Mouse (Mus musculus): ENCODE measurements around the gene Sucnr1.
A peak's percentile ranks its signal among the peaks of the same experiment; 100 is the strongest.
"Not testable (repeated sequence)": the region's sequence is repeated elsewhere in the genome, so short reads cannot be mapped to it uniquely, and the experiment has no call there.

The Sucnr1 gene

DNA sequence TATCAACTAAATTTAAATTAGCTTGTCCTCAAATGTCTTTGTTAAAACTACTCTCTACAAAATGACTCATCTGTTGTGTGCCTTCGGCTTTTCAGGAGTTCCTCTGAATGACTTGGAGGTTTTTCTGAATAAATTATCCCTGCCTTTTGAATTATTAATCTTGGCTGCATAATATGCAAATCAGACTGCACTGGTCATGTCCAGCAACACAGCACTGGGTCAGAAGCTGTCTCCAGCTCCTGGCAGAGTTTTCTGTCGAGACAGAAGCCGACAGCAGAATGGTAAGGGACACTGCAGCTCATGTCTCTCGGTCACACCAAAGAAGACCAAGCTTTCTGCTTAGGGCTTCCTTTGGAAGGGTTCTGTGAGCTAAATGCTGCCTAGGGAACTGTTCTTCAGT, at the start of gene Sucnr1:
Sucnr1 (plus strand) TSS at position 222 of the 400 bp plus-strand sequence.
- DNase-seq (ENCODE audit: low read depth in 1 of 2, low spot score in 2 of 2): no peak

DNA sequence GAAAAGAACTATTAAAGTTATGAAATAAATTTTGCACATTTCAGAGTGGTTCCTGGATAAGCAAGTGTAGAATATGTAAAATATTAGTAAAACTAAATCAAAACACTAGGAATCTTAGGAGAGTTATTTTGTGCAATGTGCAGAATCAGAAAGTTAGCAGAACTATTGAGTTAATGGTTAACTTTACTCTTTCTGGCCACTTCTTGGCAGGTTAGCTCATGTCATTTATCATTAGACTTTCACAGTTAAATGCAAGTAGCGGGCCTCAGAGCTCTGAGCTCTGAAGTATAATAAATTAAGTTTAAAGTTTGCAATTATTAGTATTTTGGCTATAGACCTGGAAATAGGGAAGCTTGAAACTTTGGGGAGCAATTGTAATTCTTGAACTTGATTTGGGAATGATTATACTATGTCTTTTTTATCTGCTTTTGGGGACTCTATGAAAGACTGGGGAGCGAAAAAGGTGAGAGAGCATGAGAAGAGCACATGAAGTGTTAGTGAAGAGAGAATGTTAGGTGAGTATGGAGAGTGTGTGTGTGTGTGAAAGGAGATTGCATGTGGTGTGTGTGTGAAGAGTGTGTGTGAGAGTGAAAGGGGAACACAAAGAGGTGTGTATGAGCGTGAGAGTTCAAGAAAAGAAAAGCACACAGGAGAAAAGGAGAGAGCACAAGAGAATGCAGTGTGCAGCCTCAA, 35.3 kb upstream of the Sucnr1 start:
- DNase-seq (ENCODE audit: low read depth in 1 of 2, low spot score in 2 of 2): no peak

DNA sequence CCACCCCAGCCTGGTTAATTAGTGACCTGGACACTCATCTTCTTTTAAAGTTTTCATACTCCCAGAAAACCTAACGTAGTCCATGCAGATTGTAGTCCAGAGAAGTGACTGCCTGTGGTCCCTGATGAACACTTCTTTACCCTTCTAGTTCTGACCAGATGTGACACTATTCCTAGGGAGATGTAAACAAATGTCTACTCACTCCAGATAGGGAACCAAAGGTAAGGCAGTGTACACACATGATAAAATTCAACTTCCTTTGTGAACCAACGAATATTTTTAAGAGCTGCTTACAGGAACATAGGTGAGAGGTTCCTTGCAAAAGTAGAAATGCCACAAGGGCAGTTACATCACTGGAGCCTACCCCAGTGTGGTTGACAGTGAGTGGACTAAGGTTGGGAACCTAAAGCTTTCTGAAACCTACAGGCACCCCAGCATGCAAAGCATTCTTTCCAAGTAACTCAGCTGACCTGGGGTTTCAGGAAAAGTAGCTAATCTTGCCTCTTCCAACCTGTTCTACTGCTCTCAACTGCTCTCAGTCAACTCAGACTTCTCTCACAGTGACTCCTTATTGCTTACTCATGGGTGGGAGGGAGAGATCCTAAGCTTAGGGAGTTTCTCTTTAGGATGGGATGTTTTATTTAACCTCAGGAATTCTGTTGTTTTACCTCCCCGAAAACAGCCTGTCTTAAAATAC, 28.3 kb upstream of the Sucnr1 start:
- no peak for DNase-seq (ENCODE audit: low read depth in 1 of 2, low spot score in 2 of 2)

DNA sequence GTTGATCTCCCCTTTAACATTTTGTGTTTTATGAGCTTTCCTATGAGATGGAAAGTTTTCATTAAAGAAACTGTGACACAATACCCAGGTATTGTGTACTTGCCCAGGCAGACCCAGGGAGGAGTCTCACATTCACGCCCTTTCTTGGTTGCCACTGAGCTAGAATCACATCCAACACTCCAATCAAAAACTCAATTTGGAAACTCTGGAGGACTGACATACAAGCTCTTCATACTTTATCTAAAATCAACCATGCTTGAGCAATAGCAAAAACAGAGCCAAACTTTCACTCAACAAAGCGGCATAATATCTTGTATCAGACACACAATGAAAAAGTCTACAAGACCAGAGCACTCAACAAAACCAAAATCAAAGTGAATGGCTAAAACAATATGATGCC, 27.7 kb upstream of the Sucnr1 start:
- no peak for DNase-seq (ENCODE audit: low read depth in 1 of 2, low spot score in 2 of 2)

DNA sequence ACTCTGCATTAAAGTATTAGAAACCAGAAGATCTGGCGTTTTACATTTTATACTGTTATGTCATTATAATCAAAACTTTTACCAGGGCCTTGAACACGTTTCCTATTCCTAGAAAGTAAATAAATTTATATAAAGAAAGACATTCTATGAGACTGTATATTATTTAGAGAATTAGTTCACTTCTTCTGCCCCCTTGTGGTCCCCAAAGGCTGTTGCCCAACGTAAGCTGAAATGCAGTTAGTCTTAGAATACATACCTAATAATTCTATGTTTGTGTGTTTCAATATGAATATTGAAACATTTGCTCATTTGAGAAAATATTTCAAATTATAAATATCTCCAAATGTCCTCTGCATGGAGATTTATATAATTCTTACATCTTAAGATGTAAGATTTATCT, 25.2 kb upstream of the Sucnr1 start:
- no peak for DNase-seq (ENCODE audit: low read depth in 1 of 2, low spot score in 2 of 2)

DNA sequence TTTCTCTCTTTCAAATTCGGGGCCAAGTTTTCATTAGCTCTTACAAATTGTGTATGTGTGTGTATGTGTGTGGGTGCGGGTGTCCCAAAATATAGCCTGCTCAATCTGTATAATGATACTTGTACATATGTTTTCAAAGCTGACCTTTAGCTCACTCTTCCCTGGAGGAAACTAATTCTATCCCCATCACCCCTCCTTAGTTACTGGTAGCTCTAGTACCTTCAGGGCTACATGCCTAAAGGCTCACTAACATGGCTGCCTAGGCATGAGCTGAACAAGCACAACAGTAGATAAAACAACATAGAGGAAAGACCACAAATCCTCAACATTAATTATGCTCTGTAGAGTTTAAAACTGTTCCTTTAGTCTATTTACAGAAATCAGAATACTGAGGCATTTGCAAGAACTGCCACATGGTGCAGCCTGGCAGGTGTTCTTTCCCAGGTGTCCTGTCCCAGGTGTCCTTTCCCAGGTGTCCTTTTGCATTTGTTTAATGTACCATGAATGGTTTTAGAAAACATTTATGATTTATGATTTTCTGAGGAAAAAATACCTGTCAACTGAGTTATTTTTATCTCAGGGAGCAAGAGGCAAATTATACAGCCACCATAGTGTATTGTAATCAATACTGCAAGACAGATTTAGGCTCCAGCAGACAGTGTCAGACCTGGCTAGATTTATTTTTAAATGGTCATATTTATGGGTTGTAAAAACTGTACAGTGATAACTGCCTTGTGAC, 24.4 kb upstream of the Sucnr1 start:
- no peak for DNase-seq (ENCODE audit: low read depth in 1 of 2, low spot score in 2 of 2)

DNA sequence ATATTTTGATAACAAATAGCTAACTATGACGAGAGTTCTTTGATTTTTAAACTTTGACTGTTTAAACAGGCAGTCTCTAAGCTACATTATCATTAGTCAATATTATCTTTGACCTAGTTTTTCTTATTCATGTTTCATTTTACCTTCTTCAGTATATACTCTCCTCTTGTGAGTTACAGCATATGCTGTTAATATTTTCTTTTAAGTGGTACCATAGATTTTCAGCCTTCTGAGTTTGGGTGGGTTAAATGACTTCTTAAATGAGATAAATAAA, 23.9 kb upstream of the Sucnr1 start:
- no peak for DNase-seq (ENCODE audit: low read depth in 1 of 2, low spot score in 2 of 2)

DNA sequence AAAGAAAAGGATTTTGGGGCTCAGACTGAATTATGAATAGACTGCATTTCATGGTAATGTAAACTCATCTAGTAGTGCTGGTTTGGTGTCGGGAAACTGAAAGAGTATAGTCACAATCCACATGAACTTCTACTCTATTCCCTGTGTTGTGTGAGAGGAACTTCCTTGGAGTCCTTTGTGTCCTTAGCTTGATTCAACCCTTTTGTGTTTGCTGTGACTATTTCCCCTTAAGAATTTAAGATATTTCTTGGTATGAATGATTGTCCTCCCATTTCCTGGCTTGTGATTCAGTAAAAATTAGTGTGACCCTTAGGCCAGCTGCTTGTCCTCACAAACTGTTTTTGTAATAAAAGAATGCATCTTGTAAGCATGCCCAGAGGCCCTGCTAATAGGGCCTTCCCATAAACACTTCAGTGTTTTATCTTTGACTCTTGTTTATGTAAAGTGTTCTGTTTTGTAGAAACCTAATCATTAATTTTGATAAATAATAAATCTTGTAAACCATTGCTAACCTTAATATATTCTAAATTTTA, 2.7 kb upstream of the Sucnr1 start:
- DNase-seq (ENCODE audit: low read depth in 1 of 2, low spot score in 2 of 2): no peak

DNA sequence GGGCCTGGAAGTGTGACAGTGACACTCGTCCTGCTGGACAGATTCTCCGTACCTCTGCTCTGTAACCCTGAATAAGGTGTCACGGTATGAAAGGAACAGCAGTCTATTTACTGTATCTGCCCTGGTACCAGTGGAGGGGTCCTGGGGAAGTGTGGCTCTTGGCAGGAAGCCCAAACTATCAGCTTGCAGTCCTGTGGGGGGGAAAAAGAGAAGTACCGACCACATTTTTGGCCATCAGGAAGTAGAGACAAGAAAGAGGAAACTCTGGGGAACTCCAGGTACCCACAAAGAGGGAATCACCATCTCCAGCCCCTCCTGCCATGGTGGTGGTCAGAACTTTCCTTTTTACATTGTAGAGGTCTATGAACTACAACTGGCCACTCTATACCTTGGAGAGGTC, 1.1 kb upstream of the Sucnr1 start:
- DNase-seq (ENCODE audit: low read depth in 1 of 2, low spot score in 2 of 2): peak; percentile 41

DNA sequence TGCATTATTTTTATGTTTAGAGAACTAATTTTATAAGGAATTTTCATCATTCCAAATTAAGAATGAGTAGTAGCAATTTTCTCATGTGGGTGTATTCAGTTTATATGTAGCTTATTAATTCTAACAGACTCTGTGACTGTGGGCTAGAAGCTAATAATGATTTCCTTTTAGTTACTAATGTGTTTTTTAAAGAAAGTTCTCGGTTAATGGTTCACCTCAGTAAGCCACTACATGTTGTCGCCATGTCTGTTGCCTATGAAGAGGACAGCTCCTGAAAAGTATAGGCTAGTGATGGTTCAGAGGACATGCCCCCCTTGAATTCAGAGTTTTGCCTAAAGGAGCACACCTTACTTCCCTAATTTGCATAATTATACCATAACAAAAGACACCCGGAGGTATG, 1.1 kb downstream of the Sucnr1 start:
- DNase-seq (ENCODE audit: low read depth in 1 of 2, low spot score in 2 of 2): no peak

DNA sequence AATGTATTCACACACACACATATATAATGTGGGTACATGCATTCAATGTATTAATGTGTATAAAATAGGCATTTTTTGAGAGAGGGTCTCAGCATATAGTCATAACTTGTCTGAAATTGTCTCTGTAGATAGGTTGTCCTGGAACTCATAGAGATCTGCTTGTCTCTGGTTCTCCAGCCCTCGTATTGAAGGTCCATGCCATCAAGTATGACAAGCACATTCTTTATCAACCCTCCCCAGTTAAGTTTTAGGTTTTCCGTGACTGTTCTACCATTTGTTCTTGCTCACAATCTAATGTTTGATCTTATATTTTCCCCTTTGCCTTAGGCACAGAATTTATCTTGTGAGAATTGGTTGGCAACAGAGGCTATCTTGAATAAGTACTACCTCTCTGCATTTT, 4.1 kb downstream of the Sucnr1 start:
- DNase-seq (ENCODE audit: low read depth in 1 of 2, low spot score in 2 of 2): no peak

DNA sequence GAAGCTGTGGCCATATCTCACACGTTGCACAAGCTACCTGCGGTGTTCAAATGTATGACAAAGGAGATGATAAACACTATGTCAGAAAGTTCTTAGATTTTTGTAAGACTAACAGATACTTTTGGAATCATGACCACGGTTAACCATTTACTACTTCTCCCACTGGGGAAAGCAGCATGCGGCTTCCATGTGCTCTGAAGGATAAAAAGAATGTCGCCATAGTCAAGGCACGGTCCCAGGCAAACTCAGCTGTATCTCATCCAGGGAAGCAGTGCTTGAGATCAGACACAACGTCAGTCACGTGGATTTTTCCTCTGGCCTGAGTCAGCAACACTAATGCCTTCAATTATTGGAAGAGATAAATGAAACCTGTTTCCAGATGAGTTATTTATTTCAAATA, 9.7 kb downstream of the Sucnr1 start:
- DNase-seq (ENCODE audit: low read depth in 1 of 2, low spot score in 2 of 2): no peak

DNA sequence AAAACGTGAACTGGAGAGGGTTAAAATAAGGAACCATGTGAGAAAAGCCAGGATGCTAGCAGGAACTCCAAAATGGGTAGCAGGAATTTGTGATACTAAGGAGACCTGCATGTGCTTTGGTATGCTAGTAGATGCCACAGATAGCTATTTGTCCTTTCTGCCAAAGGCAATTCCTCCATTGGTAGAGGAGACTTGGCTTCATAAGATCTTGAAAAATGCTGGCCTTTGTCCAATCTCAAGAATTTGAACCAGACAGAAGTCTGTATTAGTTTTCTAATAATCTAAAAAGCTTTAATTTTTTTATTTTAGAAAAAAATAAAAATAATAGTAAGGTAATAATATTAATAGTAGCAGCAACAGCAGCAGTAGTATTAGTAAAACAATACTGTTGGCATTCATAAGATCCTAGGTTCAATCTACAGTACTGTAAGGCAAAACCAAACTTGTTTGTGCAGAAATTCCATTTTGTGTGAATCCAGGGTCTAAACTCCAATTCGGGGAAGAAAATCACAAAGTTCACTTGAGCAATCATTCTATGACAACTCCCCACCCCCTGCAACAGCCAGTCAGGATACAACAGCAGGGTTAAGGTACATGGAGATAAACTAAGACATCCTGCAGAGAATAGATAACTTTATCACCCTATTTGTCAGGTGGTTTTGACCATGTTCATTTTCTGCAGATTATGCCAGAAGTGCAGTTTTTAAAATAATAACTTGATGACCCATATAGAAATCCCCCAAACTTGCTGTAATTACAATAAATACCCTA, 12.9 kb downstream of the Sucnr1 start:
- DNase-seq (ENCODE audit: low read depth in 1 of 2, low spot score in 2 of 2): no peak

DNA sequence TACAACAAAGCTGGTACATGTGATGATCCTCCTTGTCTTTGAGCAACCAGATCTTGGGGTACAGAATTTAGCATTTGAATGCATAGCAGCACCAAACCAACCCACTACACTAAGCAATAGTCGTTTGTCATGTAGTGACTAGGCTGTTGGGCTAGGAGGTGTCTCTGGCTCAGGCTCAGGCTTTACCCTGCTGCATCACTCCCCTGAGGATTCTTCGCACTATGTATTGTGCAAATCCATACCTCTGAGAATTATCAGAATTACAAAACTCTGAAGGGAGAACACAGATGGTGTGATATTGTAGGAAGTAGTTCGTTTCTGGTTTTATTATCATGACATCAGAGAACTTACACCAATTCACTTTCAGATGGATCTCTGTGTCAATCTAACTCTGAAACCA, 15.3 kb downstream of the Sucnr1 start:
- no peak for DNase-seq (ENCODE audit: low read depth in 1 of 2, low spot score in 2 of 2)

DNA sequence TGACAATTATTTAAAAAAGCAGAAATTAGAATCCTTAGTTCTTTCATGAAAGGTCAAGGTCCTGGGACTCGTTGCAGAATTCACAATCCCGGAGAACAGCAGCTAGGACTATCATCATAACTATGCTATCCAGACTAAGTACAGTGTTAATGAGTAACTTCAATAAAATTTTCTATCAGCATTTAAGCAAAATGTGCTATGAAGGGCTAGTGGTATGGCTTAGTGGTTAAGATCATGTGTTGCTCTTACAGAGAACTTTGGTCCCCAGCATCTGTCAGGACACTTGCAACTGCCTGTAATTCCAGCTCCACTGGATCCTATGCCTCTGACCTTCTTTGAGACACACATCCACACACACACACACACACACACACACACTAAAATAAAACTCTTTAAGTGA, 15.8 kb downstream of the Sucnr1 start:
- no peak for DNase-seq (ENCODE audit: low read depth in 1 of 2, low spot score in 2 of 2)

DNA sequence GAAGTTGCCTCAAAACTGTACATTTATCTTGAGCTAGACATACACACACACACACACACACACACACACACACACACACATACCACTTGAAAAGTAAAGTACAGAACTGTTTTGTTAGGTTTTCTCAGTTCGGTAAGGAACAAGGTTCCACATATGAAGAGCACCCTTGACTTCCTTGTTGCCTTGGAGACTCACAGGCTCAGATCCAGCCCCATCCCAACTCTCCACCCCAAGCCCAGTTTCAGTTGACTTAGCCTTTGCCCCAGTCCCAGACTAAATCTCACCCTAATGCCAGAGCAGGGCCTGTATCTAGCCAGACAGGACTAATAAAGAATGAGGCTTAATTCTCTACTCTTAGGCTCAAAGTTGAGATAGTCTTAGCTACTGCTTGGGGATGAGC, 16.9 kb downstream of the Sucnr1 start:
- no peak for DNase-seq (ENCODE audit: low read depth in 1 of 2, low spot score in 2 of 2)

DNA sequence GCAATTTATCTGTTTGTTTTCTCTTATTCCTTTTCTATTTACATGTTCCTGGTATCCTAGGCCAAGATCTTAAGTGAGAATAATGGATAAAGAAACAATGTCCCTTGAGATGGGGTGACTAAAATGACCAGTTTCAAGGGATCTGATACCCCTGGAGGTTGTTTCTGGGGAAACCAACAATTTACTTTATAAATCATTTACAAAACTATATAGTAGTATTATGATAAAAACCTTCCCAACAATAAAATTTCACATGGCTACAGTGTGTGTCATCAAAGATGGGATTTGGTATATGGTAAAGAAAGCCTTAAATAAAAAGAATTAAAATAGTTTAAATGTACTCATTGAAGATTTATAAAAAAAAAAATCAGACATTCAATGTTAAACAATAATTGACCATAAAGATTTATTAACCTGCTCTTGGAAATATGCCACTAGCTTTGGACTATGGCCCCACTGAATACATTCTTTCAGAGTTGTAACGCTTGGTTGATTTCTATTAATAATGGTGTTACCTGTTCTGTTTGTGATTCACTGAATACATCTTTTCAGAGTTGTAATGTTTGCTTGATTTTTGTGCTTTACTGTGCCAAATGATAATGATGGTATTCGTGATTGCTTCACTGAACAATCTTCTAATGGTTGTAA, 22.9 kb downstream of the Sucnr1 start:
- DNase-seq (ENCODE audit: low read depth in 1 of 2, low spot score in 2 of 2): no peak

DNA sequence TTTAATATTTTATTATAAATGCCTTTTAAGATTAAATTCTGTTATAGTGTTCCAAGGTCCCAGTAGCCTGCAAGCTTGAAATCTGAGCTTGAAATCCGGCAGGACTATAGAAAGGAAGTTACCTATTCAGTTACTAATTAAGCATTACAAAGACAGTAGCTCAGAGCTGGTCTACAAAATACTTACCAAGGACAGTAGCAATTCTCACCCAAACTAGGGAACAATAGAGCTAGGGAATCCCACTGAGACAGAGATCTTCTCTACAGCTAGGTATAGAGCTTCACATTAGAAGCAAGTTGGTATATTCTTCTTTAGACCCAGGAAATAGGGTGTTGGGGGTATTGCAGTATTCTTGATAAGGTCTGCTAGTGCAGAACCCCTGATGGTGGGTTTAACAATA, 24.8 kb downstream of the Sucnr1 start:
- DNase-seq (ENCODE audit: low read depth in 1 of 2, low spot score in 2 of 2): not testable (repeated sequence)

DNA sequence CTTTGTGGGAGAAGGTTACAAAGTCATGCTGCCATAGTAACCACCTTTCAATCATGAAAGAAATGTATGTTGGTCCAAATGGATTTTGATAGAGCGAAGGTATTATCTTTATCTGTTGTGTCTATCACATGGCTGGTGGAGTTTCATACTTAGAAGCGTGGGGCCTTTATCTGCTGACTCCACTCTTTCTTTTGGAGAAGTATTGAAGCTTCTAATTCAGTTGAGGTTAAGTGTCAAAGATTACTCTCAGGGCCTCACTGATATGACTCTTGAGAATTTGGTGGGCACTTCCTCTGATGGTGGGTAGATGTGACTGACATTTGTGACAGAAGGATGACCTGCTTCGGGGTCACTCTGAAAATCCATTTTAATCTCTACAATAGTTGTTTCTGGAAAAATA, 26.1 kb downstream of the Sucnr1 start:
- no peak for DNase-seq (ENCODE audit: low read depth in 1 of 2, low spot score in 2 of 2)

DNA sequence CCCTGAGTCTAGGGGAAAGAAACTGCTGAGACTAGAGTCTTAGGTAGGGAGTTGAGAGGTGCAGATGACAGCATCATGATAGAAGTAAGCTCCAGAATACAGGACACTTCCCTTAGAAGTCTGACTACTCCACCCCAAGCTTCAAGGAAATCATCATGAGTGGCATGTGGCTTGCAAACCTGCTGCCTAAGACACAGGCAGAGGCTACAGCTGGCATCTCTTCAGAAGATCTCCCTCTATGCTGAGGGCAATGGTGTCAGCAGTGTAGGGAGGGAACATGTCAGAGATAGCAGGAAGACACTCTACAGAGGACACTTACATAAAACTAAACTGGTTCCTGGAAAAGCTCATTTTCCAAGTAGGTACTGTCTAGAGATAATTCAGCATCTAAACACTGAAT, 27.1 kb downstream of the Sucnr1 start:
- no peak for DNase-seq (ENCODE audit: low read depth in 1 of 2, low spot score in 2 of 2)

DNA sequence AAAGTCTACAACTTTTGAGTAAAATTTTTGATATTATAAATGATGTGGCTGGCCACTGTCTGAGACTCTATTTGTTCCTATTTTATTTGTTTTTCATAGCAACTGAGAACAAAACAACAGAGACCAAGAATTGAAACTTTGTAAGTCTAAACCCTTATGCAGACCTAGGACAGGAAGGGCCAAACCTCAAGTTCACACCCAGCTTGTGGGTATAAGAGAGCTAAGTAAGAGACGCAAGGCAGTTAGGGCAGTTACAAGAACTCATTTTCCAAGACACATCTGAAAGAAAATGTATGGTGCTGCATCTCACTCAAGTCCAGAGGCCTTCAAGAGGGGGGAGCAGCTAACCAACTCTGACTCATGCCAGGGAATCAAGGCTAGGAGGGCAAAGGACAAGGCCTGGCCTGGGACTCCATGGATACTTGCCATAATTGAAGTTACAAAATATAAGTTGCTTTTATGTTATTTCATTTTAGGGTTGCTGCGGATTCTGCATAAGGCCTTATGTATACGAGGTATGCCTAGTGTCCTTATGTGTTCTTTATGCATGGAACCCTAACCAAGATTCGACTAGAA, 29.6 kb downstream of the Sucnr1 start:
- DNase-seq (ENCODE audit: low read depth in 1 of 2, low spot score in 2 of 2): no peak
